Mouse (Mus musculus): Measurements from ENCODE around the gene Rbks. TPM values are rescaled to one million over a fixed set of nuclear protein-coding genes. Genes with fewer than 3 reads are reported as not detected.

The Rbks gene
- 10 to 100 TPM; 24.6 to 26.3 TPM for total RNA-seq (2023)

GRCm38 (mm10) chr5:31696971-31697643 lies at the start of gene Rbks:
Rbks (minus strand) TSS chr5:31697627.

GRCm38 (mm10) chr5:31697644-31698296 lies 343 bp upstream of the Rbks start, which contains the start of gene Babam2:
Babam2 (plus strand) TSS chr5:31697684.

GRCm38 (mm10) chr5:31596481-31597429 lies 100.7 kb downstream of the Rbks start, which contains the start of gene Mrpl33:
Mrpl33 (plus strand) TSS chr5:31596935.

Other genes starting within 250 kb of the Rbks start
- gene Zfp512, start 245.2 kb downstream of the Rbks start, total RNA-seq (2023): 10 to 100 TPM; 13.8 to 15.0 TPM
- under 1 TPM; 0.24 to 0.81 TPM for gene 4930548H24Rik, start 211.9 kb downstream of the Rbks start, total RNA-seq (2023)
- 10 to 100 TPM; 23.7 to 27.7 TPM for gene Gpn1, start 202.9 kb downstream of the Rbks start, total RNA-seq (2023)
- 10 to 100 TPM; 36.9 to 42.9 TPM for gene Slc4a1ap, start 170.6 kb downstream of the Rbks start, total RNA-seq (2023)
- gene Supt7l, start 169.8 kb downstream of the Rbks start, total RNA-seq (2023): 10 to 100 TPM; 14.6 to 15.5 TPM
- gene Mrpl33, start 100.7 kb downstream of the Rbks start, total RNA-seq (2023): 100 to 1,000 TPM; 305 to 306 TPM
- gene Babam2, start 57 bp upstream of the Rbks start, total RNA-seq (2023): 10 to 100 TPM; 55.1 to 79.4 TPM

All from monocyte, adult 59 days (primary cell).